Mouse (Mus musculus) hindbrain, embryonic 14.5 days (tissue): ENCODE data around the gene Tns4. TPM values are rescaled to one million over a fixed set of nuclear protein-coding genes. Genes with fewer than 3 reads are reported as not detected.
A peak's percentile ranks its signal among the peaks of the same experiment; 100 is the strongest.

Experiments used
- ATAC-seq: fragments of 200-750 bp; cut with Nextera tagmentation; 2 replicates; pipeline ENCODE4 v1.8.0; 2017; ENCODE audit warnings: moderate number of reproducible peaks, mild to moderate bottlenecking, moderate TSS enrichment, moderate library complexity; ENCODE audit not compliant: low FRiP score
- DNase-seq: peaks from one replicate; pipeline ENCODE4 v3.0.0-alpha.2; 2015; ENCODE audit warnings: low spot score
- H3K27ac ChIP-seq: fragments of 300-500 bp; sonication (generic); 2 replicates; pipeline ENCODE4 v1.5.1; 2014; ENCODE audit warnings: mild to moderate bottlenecking, moderate library complexity
- H3K27me3 ChIP-seq: fragments of 300-500 bp; sonication (generic); 2 replicates; pipeline ENCODE4 v1.6.1; 2014; ENCODE audit warnings: mild to moderate bottlenecking, low read length, mixed read lengths; ENCODE audit not compliant: control insufficient read depth, insufficient read depth
- H3K36me3 ChIP-seq: fragments of 300-500 bp; sonication (generic); replicated peaks from 2 replicates; pipeline ENCODE4 v1.6.1; 2014; ENCODE audit not compliant: control insufficient read depth, insufficient read depth
- H3K4me1 ChIP-seq: fragments of 300-500 bp; sonication (generic); replicated peaks from 2 replicates; pipeline ENCODE4 v1.6.1; 2014; ENCODE audit warnings: antibody characterized with exemption, low read length, mixed read lengths; ENCODE audit not compliant: control insufficient read depth, insufficient read depth
- H3K4me2 ChIP-seq: fragments of 300-500 bp; sonication (generic); replicated peaks from 2 replicates; pipeline ENCODE4 v1.6.1; 2014; ENCODE audit warnings: mild to moderate bottlenecking, moderate library complexity
- H3K4me3 ChIP-seq: fragments of 300-500 bp; sonication (generic); replicated peaks from 2 replicates; pipeline ENCODE4 v1.5.1; 2014; ENCODE audit warnings: mild to moderate bottlenecking, low read length
- H3K9ac ChIP-seq: fragments of 300-500 bp; sonication (generic); 2 replicates; pipeline ENCODE4 v1.6.1; 2014
- H3K9me3 ChIP-seq: fragments of 300-500 bp; sonication (generic); 2 replicates; pipeline ENCODE4 v1.6.1; 2016; ENCODE audit warnings: low read length; ENCODE audit not compliant: control insufficient read depth
- WGBS: fragments of 180-500 bp; shearing (Covaris S2); extraction: QIAGEN DNeasy Blood & Tissue Kit; methylation state at CpG from one replicate; pipeline ENCODE4 v1.1.7; 2014; 5-methylcytosine and 5-hydroxymethylcytosine counted together
- polyA plus RNA-seq: library from polyadenylated mRNA; unstranded; fragments of >200 nt; fragmentation: Nextera tagmentation; extraction: Ambion mirVana; gene quantifications from 2 replicates; pipeline ENCODE4 v1.2.1, GENCODE M21; 2014

Tns4 gene
- polyA plus RNA-seq, 1 experiment from 2014 or later = 0.20 TPM

DNA sequence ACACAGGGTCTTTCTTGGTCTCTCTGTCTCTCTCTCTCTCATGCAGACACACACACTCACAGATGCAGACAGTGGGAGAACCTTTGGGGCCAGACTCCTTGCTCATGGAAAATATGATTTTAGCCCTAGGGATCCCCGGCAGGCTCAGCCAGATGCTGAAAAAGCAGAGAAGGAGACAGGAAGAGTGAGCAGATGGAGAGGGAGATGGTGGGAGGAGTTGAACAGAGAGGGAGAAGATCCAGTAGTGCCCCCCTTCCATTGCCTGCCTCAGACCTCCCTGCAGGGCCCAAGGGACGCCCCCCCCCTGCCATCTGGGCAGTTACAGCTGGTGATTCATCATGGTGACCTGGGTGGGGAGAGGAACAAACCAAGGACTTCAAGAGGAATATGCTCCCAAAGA is 41.5 kb downstream of the Tns4 start:
- Histone ChIP-seq H3K36me3 (peaks cover 14% of the 10 kb centered on the region), H3K27ac (peak overlapping the region; percentile 39; the same call in 1 of the 2 replicates), H3K4me3 (no peak overlapping the region), H3K4me2 (no peak overlapping the region), H3K9ac (no peak overlapping the region), H3K27me3 (no peaks in the 10 kb centered on the region), H3K9me3 (no peaks in the 10 kb centered on the region), H3K4me1 (peaks cover 10% of the 10 kb centered on the region)
- ATAC-seq (no peak), DNase-seq (no peak)
- 71% methylated on average over 2 of the region's 2 CpGs for WGBS

DNA sequence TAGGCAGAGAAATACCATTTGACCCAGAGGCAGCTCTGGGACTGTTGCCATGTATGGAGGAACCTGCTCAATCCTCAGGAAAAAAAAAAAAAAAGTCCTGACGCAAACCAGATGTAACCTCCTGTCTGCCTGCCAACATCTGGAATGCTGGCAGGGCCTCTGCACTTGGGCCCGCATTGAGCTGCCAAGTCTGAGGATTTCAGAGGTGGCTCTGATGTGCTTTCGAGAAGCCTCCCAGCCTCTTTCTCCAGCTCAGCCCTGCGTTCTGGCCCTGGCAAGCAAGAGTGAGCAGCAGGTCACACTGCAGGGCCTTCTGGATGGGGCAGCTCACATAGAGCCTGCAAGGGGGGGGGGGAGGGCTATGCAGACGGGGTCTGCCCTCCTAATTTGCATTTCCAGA is 42.0 kb downstream of the Tns4 start:
- Histone ChIP-seq H3K27ac (peak overlapping the region; percentile 39; the same call in 1 of the 2 replicates), H3K9me3 (no peaks in the 10 kb centered on the region), H3K4me3 (no peak overlapping the region), H3K9ac (no peak overlapping the region), H3K27me3 (no peaks in the 10 kb centered on the region), H3K4me2 (no peak overlapping the region), H3K4me1 (peaks cover 10% of the 10 kb centered on the region), H3K36me3 (peaks cover 14% of the 10 kb centered on the region)
- DNase-seq (peak; percentile 35), ATAC-seq (no peak)
- WGBS = 40% methylated on average over 5 of the region's 5 CpGs

DNA sequence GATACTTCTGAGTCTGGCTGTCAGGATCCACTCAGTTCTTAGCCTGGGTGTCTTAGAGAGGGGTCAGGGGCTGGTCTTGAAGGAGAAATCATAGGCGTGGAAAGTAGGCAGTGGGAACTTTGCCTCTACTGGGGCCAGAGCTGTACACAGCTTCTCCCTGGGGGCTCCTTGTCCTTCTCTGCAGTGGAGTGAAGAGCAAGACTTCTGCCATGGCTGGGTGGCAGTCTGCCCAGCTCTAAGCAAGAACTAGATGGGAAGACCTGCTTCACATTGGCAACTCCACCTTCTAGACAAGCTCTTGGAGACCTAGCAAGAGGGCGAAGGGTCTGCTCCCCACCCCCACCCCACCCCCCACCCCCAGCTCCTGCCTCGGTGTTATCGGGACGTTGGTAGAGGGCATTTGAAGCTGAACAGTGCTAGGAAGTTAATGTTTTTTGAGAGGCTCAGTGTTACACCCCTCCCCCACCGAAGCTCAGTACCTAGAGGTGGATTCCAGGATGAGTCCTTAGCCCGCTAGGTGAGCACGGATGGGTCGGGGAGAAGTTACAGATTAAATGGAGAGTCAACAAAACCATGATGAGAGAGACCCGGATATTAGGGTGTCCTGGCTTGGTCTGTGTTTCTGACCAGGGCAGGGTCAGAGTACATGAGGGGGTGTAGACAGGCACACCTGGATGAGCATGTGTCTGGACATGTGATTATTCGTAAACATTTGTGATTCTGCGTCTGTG is 43.8 kb downstream of the Tns4 start:
- no peak overlapping the region for H3K27ac ChIP-seq
- WGBS = 91% methylated on average over 12 of the region's 12 CpGs
- H3K36me3 ChIP-seq = 0 out of 2 replicates have a peak, but pooled peaks cover 3% of the 10 kb centered on the region
- H3K4me1 ChIP-seq = peaks cover 25% of the 10 kb centered on the region
- no peaks in the 10 kb centered on the region for H3K9me3 ChIP-seq
- H3K9ac ChIP-seq = no peak overlapping the region
- no peak overlapping the region for H3K4me3 ChIP-seq
- no peaks in the 10 kb centered on the region for H3K27me3 ChIP-seq
- ATAC-seq (no peak), DNase-seq (no peak)
- H3K4me2 ChIP-seq = no peak overlapping the region

DNA sequence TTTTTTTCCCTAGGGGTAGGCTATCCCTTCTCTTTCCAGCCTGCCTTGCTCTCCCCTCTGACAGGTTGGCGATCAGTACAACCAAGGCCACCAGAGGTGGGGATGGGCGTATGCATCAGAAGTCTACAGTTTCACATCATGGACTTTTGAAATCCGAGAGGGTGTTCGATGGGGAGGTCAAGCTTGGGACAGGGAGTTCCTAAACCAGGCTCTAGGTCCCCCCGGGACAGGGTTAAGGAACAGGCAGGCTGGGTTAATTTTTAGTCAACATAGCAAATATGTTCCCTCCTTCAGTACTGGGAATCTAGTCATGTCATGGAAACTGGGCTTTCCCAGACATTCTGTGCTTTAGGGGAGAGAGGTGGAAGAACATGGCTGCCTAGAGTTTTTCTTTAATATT is 44.8 kb downstream of the Tns4 start:
- no peak for DNase-seq
- ATAC-seq = no peak
- Histone ChIP-seq H3K27me3 (no peaks in the 10 kb centered on the region), H3K4me2 (0 out of 2 replicates have a peak overlapping the region, but pooled peaks have one; percentile 6), H3K27ac (no peak overlapping the region), H3K9ac (no peak overlapping the region), H3K9me3 (no peaks in the 10 kb centered on the region), H3K4me3 (no peak overlapping the region), H3K4me1 (peaks cover 25% of the 10 kb centered on the region), H3K36me3 (no peaks in the 10 kb centered on the region)
- WGBS = 88% methylated on average over 5 of the region's 5 CpGs

DNA sequence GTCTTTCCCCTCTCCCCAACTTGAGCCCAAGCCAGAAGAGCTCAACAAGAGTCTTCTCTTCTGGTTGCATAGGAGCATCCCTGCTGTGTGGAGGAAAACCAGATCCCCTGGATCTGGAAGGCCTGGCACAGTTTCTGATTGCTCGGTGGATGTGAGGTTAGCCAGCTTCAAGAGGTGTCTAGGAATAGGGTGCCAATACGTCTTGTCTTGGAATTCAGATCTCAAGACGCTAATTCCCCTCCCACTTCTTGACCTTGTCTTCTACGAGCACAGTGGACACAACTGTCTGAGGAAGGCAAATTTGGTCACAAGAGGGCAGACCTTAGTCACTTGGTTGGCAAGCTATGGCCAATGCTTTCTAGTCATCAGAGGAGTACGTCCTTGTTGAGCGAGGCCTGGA is 45.5 kb downstream of the Tns4 start:
- WGBS = 85% methylated on average over 6 of the region's 6 CpGs
- Histone ChIP-seq H3K36me3 (no peaks in the 10 kb centered on the region), H3K4me1 (peaks cover 25% of the 10 kb centered on the region), H3K4me3 (no peak overlapping the region), H3K4me2 (no peak overlapping the region), H3K27me3 (no peaks in the 10 kb centered on the region), H3K9ac (no peak overlapping the region), H3K9me3 (no peaks in the 10 kb centered on the region), H3K27ac (no peak overlapping the region)
- DNase-seq (no peak), ATAC-seq (no peak)

DNA sequence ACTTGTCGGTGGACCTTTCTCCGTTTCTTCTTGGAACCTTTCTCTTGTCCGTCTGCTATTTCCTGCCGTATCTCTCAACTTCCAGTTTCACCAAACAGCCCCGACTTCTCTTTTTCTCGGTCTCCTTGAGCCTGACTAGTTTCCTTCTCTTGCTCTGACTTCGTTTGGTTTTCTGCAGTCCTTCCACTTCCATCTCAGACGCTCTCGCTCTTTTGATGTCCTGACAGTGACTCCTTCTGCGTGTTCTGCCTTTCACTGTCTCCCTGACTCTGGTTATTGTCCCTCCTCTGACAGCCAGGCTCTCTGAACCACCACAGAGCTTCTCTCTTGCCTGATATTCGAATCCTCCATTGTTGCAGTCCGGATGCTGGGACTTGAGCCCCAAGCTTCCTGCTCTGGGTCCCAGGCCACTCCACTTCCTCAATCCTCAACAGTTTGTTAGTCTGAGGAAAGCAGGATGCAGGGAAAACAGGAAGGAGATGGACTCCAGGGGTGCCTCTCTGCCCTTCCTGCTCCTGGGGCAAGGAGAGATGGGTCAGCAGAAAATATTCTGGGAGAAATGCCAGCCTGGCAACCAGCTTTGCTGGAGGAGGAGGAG is 46.2 kb downstream of the Tns4 start:
- Histone ChIP-seq H3K9ac (peak overlapping the region; percentile 6), H3K27me3 (no peaks in the 10 kb centered on the region), H3K4me2 (peak overlapping the region; percentile 100), H3K4me3 (peak overlapping the region; percentile 66), H3K36me3 (no peaks in the 10 kb centered on the region), H3K4me1 (peaks cover 25% of the 10 kb centered on the region), H3K27ac (peak overlapping the region; percentile 68), H3K9me3 (no peaks in the 10 kb centered on the region)
- 48% methylated on average over 12 of the region's 12 CpGs for WGBS
- ATAC-seq (no peak), DNase-seq (no peak)

DNA sequence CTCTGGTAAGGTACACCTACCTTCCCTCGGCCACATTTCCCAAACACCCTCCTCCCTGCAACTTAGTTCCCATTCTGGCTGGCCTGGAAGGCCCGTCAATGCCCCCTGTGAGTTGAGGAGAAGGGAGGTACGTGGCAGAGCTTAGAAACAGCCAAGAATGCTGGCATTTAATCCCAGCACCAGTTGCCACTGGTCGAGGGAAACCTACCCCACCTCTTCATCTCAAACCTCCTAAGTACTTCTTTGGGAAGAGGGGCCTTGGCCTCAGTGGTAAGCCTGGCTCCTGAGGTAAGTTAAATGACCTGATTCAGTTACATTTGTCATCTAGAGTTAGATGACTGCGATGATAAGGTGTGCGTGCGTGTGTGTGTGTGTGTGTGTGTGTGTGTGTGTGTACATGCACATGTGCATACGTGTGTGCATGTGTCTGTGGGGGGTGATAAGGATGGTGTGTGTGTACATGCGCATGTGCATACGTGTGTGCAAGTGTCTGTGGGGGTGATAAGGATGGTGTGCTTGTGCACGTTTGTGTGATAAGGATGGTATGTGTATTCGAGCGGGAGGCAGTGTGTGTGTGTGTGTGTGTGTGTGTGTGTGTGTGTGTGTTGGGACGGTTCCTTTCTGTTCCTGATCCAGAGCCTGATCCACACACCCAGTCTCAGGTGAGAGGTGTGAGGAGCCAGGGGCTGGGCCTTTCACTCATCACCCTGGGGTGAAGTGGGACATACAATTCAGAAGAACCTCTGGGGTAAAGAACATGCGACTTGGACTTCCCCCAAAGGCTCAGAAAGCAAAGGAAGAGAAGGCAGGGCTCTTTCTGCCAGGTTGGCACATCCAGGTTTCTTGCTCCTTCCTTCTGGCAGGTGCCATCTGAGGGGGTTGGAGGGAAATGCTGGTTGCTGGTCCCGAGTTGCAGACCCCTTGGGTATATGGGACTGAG is 47.0 kb downstream of the Tns4 start:
- WGBS = 55% methylated on average over 16 of the region's 16 CpGs
- H3K27ac ChIP-seq = peak overlapping the region; percentile 85
- H3K9ac ChIP-seq = peak overlapping the region; percentile 85
- H3K27me3 ChIP-seq = no peaks in the 10 kb centered on the region
- ATAC-seq (no peak), DNase-seq (no peak)
- no peaks in the 10 kb centered on the region for H3K36me3 ChIP-seq
- peak overlapping the region; percentile 100 for H3K4me2 ChIP-seq
- peaks cover 17% of the 10 kb centered on the region for H3K4me1 ChIP-seq
- peak overlapping the region; percentile 66 for H3K4me3 ChIP-seq
- no peaks in the 10 kb centered on the region for H3K9me3 ChIP-seq

DNA sequence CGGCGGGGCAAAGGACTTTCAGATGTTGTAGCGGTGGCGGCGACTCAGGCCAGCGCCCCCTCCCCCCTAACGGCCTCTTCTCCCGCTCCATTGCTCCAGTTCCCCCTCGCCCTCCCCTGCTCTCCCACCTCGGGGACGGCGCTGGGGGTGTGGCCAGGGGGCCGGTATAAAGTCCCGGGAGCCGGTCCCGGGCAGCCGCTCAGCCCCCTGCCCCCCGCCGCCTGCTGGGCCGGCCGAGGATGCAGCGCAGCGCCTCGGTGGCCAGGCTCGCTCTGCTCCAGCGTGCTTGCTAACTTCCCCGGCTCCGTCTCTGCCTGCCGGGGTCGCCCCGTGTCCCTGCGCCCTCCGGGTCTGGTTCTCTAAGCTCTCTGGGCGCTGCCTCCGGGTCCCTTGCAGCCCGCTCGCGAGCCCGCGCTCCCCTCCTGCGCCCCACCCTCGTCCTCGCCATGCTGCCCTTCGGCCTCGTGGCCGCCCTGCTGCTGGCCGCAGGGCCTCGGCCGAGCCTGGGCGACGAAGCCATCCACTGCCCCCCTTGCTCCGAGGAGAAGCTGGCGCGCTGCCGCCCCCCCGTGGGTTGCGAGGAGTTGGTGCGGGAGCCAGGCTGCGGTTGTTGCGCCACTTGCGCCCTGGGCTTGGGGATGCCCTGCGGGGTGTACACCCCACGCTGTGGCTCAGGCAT is 47.9 kb downstream of the Tns4 start, which contains the start of gene Igfbp4:
Gene Igfbp4 (plus strand): TSS at position 194 of the 679 bp plus-strand sequence.
- DNase-seq (peak; percentile 61), ATAC-seq (peak; percentile 47)
- H3K4me3 ChIP-seq = peak within 1 kb of the TSS; percentile 66
- no peaks in the 10 kb centered on the region for H3K9me3 ChIP-seq
- no peaks in the 10 kb centered on the region for H3K36me3 ChIP-seq
- H3K27me3 ChIP-seq = no peaks in the 10 kb centered on the region
- peak within 1 kb of the TSS; percentile 100 for H3K4me2 ChIP-seq
- H3K9ac ChIP-seq = peak within 1 kb of the TSS; percentile 85
- WGBS = 0% methylated on average over 63 of the region's 63 CpGs
- peak within 1 kb of the TSS; percentile 85 for H3K27ac ChIP-seq
- H3K4me1 ChIP-seq = peaks cover 15% of the 10 kb centered on the region
